Mouse (Mus musculus): Measurements from ENCODE around the gene Cstad.

Gene Cstad

DNA sequence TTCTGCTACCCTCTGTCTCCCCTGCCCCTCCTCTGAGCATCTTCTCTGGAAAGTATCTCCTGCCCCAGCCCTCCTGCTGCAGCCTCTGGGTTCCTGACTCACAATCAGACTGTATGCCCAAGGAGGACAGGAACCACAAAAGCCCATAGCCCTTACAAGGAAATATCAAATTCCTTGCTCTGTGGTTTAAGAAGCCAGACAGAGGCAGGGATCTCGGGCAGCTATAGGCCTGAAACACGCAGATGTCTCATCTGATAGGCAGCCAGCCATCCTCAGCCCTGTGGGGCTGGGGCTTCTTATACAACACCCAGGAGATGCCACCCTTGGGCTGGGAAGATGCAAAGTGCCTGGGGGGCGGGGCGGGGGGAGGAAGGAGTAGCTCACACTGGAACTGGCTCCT is 956 bp downstream of the Cstad start:
- WGBS, result 70% methylated on average over 4 of the region's 4 CpGs

DNA sequence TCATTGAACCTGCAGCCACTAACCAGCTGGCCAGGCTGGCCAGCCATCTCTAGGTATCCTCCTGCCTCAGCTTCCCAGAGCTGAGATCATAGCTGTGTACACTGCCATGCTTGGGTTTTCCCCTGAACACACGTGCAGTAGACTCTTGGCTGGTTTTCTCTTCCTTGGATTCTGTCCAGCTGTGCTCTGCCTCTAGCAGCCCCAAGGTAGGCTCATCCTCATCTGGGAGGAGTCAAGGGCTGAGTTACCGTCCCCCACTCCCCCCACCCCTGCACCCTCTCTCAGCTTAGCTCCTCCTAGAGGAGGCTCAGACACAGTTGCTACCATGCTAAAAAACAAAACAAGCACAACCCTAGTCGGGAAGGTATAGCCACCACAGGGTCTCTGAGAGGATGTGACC is 4.8 kb downstream of the Cstad start:
- WGBS, result 30% methylated on average over 3 of the region's 3 CpGs

DNA sequence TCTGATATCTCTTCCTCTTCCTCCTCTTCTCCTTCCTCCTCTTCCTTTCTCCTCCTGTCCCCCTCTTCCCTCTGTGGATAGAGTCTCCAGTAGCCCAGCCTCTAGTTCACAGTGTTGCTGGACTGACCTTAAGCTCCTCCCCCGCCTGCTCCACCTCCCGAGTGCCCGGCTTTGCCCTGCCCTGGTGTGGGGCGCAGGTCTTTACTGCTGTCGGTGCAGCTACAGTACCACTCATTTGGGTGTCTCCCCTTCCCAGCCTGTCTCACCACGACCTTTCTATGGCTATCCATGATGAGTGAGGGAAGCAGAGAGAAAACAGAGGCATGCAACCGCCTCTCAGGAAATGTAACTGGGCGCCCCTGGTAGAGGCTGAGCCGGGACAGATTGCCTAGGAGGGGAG is 5.5 kb downstream of the Cstad start:
- 29% methylated on average over 9 of the region's 9 CpGs for WGBS

DNA sequence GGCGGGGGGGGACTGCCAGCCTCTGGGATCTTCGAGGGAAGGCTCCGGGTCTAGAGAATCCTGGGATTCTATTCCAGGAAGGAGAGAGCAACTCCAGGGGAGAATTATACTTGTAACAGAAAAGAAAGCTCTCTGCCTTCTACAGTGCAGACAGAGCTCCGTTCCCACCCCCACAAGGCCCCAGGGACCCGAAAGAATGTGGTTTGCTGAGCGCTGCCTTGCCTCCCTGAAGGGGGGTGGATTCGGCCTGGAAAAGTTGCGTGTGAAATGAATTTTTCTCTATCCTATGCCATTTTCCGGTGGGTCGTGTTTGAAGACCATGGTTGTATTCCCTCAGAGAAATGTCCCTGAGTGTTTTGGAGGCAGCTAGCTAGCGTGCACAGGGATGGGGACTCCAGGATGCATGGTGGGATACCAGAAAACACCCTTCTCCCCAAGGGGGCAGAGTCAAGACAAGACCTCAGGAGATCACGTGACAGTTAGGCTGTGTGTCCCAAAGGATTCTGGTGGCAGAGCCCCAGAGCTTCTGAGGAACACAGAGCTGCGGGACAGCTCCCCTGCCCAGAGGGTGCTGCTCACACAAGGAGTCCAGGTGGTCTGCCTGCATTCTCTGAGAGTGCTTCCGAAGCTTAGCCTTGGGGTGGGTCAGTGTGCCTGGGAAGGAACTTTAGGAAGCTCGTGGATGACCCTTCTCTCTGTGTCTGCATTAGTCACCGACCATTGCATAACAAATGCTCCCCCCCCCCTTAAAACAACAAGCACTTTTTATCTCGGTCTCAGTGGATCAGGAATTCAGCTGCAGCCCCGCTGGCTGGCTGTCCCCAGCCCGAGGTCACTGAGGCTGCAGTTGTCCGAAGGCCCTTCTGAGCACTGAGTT is 6.4 kb downstream of the Cstad start:
- 19% methylated on average over 19 of the region's 20 CpGs for WGBS

DNA sequence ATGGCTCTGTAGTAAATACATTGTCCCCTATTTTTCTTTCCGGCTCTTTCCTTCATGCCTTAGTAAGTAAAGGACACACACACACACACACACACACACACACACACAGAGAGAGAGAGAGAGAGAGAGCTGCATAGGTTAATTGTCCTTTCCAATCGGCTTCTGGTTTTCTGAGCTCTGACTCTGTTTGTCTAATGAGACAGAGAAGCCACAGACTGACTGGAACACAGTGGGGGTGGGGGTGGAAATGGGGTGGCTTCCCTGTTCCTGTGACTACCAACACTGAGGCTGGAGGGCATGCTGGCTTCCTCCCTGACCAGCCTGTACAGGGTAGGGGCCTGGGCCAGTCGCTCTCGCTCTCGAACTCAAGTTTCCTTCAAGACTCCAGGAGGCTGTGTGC is 8.9 kb downstream of the Cstad start:
- 82% methylated on average over 5 of the region's 5 CpGs for WGBS

DNA sequence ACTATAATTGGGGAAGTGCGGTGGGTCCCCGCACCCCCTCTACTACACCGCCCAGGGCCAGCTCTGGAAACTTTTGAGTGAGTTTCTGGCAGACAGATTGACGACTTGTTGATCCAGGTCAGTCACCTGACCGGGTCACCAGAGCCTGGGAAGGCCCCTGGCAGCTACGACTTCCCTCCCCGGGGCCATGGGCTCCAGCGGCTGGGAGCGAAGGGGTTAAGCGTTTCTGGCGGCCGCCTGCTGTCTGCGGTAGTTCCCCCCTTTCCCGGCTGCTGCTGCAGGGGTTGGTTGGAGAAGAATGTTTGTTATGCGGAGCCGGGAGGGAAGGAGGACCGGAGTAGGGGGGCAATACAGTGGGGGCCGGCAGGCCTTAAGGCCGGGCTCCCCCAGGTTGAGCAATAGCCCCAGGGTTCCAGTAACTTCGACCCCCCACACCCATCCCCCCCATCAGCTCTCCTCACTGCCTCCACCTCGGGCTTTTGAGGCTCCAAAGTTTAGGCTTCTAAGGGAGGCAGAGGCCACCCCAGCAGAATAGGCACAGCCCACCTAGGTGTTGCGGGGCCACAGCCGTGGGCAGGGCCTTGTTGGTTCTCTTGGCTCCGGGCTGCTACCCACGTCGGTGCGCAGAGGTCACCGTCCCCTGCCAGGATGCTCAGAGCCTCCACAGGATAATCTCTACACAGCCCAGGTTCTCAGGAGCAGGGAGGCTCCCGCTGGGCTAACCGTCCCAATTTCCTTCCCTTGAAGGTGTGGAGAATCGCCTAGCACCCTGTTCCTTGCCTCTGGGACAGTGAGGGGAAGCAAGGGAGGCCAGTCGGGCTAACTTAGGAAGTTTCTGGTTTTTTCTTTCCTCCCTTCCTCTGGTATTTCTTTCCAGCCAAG is 10.3 kb downstream of the Cstad start:
- 18% methylated on average over 32 of the region's 32 CpGs for WGBS

DNA sequence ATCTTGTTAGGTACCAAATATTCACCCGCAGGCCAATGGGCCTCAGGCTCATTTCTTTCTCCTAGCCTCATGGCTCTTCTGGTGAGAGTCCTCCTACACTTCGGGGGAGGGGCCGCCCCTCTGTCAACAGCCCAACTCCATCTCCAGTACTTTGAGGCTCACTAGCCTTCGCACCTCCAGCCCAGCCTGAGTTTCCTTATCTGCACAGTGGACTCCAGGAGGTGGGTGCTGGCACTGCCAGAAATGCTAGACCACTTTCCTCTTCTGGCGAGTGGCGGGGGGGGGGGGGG is 10.9 kb downstream of the Cstad start:
- 38% methylated on average over 6 of the region's 6 CpGs for WGBS

DNA sequence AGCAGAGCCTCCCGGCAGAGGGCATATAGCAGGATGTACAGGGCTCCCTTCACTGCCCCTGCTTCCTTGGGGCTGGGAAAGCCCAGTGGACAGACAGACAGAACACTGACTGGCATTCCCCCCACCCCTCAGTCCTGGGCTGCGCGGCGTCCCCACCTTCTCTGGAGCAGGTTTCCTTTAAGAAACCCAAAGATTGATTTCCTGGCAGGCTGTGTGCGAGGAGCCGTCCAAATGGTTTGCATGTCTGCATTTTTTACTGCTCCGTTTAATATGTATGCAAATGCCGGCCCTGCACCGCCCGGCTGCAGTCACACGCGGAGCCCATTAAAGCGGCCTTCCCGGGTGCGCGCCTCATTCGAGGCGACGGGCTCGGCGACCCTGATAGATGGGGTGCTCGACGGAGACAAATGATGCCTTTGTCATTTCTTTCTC is 11.8 kb downstream of the Cstad start:
- WGBS, result 22% methylated on average over 23 of the region's 23 CpGs

DNA sequence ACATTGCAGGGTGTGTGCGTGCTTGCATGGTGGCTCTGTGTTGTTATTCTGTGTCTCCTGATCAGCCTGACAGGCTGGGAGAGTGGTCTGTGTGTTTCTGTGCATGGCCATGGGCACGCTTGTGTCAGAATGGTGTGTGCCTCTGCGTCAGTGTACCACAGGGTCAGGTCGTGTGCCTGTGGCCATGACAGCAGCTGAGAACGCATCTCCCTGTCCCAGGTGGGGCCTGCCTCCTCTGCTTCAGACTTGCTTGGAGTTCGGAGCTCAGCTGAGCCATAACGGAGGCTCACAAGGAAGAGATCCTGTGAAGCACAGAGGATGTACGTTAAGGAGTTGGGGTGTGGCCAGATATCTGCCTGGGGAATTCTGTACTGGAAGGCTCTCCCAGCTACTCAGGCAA is 13.1 kb downstream of the Cstad start:
- WGBS, result 76% methylated on average over 8 of the region's 8 CpGs

DNA sequence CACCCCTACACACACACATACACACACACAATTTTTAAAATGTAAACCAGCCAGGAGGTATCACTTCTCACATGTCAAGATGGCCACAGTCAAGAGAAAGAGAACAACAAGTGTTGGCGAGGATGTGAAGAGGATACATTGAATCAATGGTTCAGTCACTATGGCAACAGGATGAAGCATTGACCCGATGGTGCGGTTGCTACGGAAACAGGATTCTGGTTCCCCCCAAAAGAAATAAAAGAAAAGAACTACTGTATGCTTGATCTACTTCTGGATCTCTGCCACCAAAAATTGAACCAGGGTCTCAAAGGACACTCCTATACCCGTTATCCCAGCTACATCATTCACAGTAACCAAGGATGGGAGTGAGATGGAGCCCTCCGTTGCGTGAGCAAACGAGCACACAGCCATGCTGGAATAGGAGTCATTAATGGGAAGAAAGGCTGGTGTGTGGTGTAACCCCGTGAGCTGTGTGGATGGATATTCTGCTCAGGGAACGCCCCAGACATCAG is 13.9 kb downstream of the Cstad start:
- 62% methylated on average over 10 of the region's 10 CpGs for WGBS

DNA sequence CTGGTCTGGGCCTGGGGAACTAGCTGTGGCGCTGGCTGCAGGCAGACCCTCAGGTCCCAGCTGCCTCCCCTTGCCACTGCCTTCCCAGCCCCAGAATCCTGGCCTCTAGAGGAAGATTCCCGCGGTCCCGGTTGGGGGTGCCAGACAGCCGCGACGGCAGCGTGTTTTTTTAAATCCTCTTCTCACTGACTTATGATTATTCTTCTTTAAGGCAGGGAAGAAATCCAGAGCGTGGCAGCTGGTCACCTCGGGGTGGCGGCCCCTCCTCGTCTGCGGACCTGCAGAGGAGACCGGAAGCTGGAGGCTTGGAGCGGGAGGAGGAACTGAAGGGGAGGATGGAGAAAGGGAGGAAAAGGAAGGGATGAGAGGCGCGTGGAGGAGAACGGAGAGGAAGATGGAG is 18.7 kb downstream of the Cstad start:
- WGBS, result 3% methylated on average over 18 of the region's 18 CpGs

DNA sequence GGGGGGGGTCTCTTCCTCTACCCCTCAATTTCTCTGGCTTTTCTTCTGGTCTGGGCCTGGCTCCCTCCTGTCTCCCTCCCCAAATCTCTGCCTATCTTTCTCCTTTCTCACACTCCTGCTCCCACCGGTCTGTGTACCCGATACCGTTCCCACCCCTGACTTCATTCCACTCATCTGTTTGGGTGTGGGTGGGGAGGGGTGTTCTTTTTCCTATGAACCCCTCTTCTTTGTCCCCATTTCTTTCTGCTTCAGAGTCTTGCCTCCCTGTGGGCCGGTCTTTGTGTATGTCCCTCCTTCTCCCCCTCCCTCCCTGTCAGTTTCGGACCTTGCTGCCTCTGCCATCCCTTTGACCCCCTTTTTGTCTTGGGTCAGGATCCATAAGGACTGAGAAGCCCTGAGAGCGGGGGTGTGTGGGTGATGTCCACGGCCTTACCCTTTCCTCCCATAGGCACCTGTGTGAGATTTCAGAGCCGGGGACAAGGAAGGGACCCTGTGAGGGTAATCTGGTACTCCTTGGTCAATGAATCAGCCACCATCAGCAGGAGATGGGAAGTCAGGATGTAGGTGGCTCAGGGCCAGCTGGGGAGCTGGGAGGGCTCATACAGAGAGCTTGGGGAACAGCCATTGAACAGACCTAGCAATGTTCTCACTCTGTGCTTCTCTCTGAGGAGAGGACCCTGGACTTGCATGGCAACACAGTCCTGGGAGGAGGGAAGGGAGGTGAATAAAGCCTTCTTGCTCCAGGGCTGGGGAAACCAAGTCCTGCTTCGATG is 19.5 kb downstream of the Cstad start:
- 46% methylated on average over 9 of the region's 9 CpGs for WGBS

DNA sequence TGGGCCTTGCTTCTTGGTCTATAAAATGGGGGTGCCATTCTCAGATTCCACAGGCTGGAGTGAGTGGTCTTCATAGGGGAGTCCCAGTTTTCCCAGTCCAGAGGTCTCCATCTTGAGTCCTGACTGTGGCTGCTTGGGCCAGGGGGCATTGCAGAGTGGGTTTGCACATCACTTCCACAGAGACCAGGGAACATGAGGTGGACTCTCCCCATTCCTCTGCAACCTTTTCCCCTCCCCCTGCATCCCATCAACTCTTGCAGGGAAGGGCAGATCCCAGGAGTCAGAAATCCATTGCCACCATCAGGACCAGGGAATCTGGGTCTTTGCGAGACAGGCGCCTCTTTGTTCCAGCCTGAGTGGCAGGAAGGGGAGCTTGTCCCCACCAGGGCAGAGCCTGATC is 21.0 kb downstream of the Cstad start:
- 95% methylated on average over 2 of the region's 2 CpGs for WGBS

DNA sequence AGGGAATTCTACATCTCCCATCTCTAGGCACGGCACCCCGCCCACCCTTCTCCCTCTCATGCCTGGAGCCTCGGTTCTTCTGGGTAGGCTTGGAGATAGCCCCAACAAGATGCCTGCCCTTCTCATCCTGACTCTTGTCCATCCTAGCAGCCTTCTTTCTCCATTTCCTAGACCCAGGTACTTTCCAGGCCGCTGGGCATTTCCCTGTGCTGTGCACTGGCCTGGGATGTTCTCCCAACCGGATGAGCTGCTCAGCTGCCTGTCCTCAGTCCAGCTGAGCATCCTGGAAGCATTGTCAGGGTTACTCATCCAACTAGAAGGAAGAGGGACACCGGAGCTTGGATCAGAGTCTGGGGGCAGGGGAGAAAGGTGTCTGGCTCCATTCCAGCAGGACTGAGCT is 21.6 kb downstream of the Cstad start:
- WGBS, result 57% methylated on average over 6 of the region's 6 CpGs

DNA sequence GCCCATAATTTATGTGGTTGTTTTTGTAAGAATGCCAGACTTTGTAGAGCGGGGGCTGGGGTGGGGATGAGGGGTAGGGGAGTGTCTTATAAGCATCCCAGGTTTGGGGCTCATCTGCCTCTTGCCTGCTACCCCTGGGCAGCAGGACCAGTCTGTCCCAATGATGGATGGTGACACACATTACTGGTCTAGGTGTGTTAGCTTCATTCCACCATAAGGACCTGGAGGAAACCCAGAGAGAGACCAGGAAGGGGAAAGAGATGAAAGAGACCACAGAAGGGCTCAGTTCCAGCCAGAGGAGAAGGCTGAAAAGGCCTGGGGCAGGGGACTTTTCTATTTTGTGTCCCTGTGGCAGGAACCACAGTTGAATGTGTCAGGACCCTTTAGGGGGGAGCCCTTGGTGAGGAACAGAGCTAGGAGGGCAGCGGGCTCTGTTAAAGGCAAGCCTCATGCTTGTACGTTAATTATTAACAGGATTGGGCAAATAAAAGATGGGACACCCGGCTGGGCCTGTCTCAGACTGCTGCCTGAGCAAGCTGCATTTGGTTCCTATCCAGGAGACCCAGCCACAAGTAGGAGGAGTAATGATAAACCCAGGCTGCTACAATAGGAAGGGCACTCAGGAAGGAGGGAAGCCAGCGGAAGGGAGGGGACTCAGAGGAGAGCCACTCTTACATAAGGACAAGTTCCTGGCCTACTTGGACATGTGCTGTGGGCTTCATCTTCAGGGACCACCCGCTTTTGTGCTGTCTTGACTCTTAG is 23.8 kb downstream of the Cstad start:
- WGBS, result 77% methylated on average over 6 of the region's 6 CpGs

DNA sequence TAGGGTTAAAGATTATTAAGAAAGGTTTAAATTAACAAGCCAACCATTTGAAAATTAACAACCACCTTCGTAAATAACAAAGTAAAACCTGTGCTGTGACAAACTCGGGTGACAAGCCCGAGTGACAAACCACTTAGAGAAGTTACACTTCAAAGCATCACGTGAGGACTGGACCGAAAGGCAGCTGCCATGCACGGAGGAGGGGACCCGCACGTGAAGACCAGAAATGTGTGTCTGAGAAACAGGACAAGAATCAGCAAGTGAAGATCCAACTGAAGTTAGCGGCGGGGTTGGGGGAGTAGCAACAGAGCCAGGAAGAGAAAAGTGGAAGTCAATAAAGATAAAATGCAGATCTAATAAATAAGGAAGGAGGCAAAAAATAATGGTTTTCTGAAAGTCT is 29.0 kb downstream of the Cstad start:
- 84% methylated on average over 10 of the region's 10 CpGs for WGBS

DNA sequence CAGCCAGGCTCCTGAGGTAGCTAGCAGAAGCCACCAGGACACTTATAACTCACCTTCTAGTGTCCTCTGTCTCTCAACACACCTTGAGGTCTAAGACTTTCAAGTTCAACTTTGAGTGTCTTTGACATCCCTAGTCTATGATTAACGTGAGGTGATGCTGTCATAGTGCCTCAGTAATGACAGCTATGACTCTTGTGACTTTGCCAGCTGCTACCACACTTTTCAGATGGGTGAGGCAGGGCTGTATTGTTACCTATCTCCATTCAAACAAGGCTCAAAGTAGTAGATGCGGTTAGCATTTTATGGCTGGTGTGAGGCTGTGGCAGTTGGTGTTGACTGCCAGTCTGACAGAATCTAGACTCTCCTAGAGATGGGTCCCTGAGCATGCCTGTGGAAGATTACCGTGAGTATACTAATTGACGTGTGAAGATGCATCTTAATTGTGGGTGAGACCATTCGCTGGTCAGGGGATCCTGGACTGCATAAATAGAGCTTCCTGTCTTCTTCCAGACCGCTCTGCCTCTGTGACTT is 30.5 kb downstream of the Cstad start:
- 84% methylated on average over 6 of the region's 6 CpGs for WGBS

DNA sequence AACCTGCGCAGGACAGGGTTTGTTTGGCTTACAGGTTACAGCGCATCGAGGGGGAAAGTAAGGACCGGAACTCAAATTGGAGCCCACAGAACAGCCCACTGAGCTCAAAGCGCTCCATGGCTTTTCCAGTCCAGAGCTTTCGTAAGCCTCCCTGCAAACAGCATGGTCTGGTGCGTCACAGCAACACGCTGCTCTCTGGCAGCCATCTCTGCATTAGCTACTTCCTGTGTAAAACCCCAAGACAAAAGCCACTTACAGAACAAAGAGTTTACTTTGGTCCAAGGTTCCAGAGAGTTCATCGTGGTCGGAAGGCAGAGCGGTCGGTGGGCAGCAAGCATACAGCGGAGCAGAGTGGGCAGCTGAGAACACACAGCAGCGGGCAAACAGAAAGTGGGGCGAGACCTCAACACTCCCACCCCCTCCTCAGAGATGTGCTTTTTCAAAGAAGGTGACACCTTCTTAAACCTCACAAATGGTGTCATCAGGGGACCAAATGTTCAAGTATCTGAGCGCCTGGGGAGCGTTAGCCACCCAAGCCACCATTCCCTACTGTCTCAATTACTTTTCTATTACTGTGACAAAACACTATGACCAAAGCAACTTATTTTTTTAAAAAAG is 31.3 kb downstream of the Cstad start:
- WGBS, result 67% methylated on average over 17 of the region's 17 CpGs

DNA sequence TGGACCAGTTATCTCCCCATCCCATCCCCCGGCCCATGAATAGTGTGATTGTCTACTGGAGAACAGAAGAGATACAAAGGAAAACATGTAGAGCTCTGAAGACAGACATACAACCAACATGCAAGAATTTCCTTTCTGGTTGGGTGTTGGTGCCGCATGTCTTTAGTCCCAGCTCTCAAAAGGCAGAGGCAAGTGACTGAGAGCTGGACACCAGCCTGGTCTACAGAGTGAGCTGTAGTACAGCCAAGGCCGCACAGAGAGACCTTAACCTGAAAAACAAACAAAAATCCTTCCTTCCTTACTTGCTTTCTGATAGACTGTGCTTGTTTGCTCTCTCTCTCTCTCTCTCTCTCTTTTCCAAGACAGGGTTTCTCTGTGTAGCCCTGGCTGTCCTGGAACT is 32.5 kb downstream of the Cstad start:
- 88% methylated on average over 3 of the region's 3 CpGs for WGBS

DNA sequence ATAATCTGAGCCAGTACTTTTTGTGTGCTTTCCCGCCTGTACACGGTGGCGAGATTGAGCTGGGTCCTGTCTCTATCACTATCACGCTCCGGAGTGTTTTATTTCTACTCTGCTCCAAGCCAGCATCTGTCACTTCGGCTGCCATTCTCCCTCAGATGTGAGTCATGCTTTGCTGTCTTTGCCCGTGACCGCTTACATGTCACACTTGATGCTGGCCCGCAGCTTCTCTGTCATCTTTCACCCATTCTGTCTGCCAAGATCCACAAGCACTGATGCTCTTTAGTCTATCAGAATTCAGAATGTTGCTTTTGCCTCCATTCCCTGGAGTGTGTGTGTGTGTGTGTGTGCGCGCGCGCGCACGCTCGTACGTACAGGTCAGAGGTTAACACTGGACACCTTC is 33.5 kb downstream of the Cstad start:
- WGBS, result 70% methylated on average over 17 of the region's 17 CpGs

Data from cerebral cortex, adult 2 months (tissue).